Mouse (Mus musculus) neural tube, embryonic 10.5 days (tissue): ENCODE results near the gene Smyd1.

ENCODE experiments used
- DNase-seq: peaks from one replicate; pipeline ENCODE4 v3.0.0-alpha.2; 2017; ENCODE audit warnings: low spot score; ENCODE audit errors: extremely low spot score

Gene Smyd1

DNA sequence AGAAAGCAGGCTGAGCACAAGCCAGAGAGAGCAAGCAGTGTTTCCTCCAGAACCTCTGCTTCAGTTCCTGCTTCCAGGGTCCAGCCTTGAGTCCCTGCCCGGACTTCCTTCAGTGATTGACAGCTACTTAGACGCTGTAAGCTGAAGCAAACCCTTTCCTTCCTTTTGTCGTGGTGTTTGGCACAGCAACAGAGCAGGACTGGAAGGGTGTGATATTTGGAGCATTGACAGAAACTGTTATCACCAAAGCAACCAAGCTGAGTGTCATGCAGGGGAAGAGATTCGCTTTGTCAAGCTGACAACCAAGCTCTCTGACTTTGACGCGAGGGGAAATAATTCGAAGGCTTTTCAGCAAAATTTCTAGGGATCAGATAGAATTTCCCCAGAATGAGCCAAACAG is 110.1 kb downstream of the Smyd1 start:
- no peak for DNase-seq

DNA sequence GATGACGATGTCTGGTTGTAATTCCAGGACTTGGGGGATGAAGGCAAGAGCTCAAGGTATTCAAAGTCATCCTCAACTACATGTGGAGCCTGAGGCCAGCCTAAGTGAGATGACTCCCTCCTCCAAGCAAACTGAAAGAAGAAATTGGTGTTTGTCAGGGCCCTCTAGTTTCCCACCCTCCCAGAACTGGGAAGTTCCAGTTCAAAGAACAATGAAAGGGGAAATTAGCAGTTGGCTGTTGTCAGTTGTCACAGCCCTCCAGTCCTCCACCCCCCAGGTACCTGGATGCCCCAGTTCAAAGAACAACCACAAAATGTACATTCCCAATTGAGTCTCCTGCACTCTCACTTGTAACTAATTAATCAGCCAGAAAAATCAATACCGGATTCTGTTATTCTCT is 113.3 kb downstream of the Smyd1 start:
- no peak for DNase-seq

GRCm38 (mm10) chr6:71204166-71204565 is 117.9 kb downstream of the Smyd1 start:
- DNase-seq = no peak

DNA sequence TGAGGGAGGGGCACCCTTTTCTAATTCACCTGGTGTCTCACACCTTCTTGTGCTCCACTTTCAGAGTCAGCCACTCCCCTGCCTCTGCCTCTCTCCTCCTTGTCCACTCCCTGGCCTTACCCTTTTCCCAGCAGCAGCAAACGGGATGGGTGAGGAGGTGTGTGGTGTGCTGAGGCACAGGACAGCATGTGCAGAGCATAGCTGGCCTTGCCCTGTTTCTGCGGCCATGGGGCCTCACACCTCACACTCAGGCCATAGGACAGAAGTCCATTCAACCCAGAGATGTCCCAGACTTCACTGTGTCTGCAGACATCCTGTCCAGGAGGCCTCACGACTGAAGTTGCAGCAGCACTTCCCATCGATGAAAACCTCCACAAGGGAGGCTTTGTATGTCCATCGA is 118.4 kb downstream of the Smyd1 start:
- DNase-seq = no peak

- no peak for DNase-seq
Measured at GRCm38 (mm10) chr6:71201925-71202324, 120.1 kb downstream of the Smyd1 start.

GRCm38 (mm10) chr6:71199612-71200011 is 122.4 kb downstream of the Smyd1 start, which contains the start of gene Fabp1:
Gene Fabp1 (plus strand): TSS chr6:71199827.
- no peak for DNase-seq

GRCm38 (mm10) chr6:71197636-71198535 is 124.1 kb downstream of the Smyd1 start:
- DNase-seq = no peak

GRCm38 (mm10) chr6:71196107-71196506 is 125.9 kb downstream of the Smyd1 start:
- DNase-seq = no peak

DNA sequence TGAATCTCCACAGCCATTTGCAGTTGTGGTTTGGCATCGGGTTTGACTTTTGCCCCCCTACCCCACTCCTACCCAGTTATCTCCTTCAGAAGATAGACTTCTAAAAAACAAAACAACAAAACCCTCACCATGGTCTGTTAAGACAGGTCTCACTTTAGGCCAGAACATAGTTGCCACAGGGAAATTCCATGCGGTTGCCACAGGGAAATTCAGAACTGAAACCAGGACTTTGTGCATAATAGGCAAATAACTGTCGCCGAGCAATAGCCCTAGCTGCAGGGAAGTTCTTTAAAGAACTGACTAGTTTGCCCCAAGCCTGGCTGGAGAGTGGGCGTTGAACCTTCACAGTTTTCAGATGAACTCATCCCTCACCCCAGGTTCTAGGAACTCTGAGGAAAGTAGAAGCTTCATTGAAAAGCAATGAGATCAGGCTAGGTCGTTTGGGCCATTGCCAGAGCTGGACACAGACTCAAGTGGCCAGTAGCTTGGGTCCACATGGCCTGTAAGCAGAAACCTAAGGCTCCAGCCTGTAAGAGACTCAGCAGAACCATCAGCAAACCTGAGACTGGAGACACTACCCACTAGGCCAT is 128.8 kb downstream of the Smyd1 start:
- no peak for DNase-seq

- DNase-seq = no peak
Measured at GRCm38 (mm10) chr6:71190501-71190900, 131.5 kb downstream of the Smyd1 start.

- DNase-seq = no peak
Measured at GRCm38 (mm10) chr6:71189578-71189977, 132.5 kb downstream of the Smyd1 start.

DNA sequence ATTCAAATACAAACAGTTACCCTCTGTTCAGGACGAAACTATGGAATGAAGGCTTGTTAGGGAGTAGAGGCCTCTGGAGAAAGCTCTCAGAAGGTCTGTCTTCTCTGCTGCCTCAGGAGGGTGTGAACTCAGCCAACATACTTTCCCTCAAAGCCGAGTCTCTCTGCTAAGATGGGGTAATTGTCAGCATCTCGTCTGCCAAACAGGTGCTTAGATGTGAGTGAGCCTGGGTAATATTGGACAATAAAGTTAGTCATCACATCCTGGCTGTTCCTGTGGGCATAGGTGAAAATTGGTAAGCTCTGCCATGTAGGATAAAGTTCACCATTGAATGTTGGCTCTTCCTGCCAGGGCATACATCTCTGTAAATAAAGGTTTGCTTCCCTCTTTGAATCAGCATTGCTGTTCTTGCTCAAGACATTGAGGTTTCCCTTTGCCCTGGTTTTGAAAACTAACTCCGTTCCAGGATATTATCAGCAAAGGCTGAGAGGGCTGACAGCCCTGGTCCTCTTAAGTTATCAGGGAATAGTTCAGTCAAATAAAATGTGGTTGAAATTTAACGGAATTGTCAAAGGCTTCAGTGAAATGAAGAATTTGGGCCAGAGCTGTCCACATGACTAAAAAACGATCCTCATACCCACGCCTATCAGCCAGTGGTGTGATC is 137.0 kb downstream of the Smyd1 start:
- no peak for DNase-seq

- DNase-seq = no peak
Measured at GRCm38 (mm10) chr6:71180596-71180995, 141.4 kb downstream of the Smyd1 start.

GRCm38 (mm10) chr6:71172812-71173580 is 149.0 kb downstream of the Smyd1 start:
- DNase-seq = no peak

- no peak for DNase-seq
Measured at GRCm38 (mm10) chr6:71166551-71167169, 155.4 kb downstream of the Smyd1 start.

- DNase-seq = no peak
Measured at GRCm38 (mm10) chr6:71164394-71164793, 157.6 kb downstream of the Smyd1 start.
